Mouse (Mus musculus) lung, postnatal 14 days (tissue): ENCODE results near the gene Foxg1.

Experiments
- DNase-seq: peaks from one replicate; pipeline ENCODE4 v3.0.0; 2021

The Foxg1 gene

DNA sequence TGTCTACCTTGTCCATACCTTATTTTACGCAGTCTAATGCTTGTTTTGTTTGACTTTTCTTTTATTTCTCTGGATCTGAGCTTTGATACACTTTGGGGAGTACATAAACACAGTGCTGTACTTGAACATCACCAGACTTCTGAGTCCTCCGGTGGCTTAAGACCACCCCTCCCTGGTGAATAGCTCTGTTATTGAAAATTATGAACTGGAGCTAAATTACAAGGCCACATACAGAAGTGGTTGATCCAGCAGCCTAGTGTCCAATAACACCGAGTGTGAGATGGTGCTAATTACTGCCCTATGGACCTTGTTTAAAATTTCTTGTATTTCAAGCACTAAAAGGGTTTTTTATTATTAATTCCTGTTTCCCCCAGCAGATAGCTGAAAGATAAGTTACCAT, 35.5 kb downstream of the Foxg1 start:
- no peak for DNase-seq
